Mouse (Mus musculus): ENCODE data around the gene Tmem8.
"Not testable (repeated sequence)": the region's sequence is repeated elsewhere in the genome, so short reads cannot be mapped to it uniquely, and the experiment has no call there.

Tmem8 gene

DNA sequence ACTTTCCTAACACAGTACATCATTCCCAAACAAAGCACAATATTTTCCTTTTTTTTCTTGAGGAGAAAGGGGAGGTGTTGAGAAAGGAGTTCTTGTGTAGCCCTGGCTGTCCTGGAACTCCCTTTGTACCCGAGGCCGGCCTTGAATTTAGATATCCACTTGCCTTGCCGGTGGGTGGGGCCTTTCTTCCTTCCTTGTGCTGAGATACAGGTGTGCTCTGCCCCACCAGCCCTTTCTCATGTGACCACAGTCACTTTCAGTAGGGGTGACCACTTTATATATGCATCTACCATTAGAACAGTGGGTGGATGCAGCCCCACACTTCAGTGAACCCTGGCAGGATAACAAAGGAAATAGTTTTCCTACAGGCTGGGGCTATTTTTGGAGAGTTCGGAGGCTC is 1.4 kb upstream of the Tmem8 start:
- no peak for DNase-seq (ENCODE audit: low read depth)

DNA sequence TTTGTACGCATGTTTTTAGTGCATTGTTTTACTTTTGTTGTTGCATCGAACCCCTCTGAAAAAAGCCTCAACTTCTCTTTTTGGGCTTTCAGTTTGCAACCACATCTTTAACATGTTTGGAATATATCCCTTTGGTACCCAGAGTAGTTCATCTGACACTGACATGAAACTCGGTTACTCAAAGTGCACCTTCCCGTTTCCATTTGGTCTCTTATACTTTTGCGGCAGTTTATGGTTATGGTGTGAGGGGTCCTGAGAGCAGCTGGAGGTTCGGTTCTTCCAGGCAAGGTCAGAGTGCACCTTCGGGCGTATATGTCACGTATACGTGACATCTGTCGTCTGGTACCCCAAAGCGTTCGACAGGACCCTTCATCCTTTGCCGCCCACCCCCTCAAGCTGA is 348 bp upstream of the Tmem8 start:
- no peak for DNase-seq (ENCODE audit: low read depth)

DNA sequence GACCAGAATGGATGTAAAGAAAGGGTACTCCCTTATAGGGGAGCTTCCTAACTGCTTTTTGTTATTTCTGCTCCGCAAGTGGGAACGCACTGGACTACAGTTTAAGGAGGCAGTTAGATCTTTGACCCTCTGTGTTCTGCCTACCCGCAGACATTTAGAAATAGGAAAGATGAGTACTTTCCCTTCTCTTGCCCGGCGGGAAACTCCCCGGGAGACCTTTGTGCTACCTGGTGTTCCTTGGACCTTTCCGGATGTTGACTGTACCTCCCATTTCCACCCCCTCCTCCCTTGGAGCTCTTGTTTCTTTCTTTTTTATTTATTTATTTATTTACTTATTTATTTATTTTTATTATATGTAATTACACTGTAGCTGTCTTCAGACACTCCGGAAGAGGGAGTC is 962 bp downstream of the Tmem8 start:
- DNase-seq (ENCODE audit: low read depth) = no peak

DNA sequence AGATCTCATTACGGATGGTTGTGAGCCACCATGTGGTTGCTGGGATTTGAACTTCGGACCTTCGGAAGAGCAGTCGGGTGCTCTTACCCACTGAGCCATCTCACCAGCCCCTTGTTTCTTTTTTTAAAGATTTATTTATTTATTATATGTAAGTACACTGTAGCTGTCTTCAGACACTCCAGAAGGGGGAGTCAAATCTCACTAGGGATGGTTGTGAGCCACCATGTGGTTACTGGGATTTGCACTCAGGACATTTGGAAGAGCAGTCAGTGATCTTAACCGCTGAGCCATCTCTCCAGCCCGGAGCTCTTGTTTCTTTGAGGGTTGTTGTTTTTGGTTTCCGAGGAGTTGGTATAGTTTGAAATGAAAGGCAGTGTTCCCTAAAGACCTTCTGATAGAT is 1.4 kb downstream of the Tmem8 start:
- not testable (repeated sequence) for DNase-seq (ENCODE audit: low read depth)

DNA sequence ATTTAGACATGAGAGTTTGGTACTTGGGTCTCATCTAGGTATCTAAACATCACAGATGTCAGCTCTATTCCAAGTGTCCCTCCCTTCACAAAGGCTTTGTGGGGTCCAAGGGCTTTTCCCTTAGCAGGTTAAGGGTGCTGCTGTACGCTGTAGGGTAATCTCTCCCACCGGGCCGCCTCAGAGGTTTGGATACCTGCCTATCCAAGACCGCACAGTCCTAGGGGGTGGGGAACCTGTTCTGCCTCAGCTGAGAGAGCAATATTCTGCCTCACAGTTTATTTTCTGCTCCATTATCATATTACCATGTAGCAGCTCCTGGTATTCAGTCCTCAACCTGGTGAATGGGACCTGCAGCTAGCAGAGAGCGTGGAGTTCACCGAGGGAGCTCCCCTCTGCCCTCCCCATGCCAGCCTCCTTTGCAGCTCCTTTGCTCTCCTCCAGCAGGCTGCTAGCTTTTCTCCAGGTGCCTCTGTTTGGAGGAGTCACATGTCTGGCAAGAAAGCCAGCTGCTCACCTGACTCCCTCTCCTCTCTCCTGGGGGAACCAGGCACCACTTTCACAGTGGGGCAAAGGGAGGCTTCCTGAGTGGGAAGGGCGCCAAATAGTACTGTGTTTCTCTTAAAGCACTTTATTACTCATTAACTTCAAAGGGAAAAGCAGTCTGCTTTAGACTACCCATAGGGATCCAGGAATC is 2.3 kb downstream of the Tmem8 start:
- no peak for DNase-seq (ENCODE audit: low read depth)

DNA sequence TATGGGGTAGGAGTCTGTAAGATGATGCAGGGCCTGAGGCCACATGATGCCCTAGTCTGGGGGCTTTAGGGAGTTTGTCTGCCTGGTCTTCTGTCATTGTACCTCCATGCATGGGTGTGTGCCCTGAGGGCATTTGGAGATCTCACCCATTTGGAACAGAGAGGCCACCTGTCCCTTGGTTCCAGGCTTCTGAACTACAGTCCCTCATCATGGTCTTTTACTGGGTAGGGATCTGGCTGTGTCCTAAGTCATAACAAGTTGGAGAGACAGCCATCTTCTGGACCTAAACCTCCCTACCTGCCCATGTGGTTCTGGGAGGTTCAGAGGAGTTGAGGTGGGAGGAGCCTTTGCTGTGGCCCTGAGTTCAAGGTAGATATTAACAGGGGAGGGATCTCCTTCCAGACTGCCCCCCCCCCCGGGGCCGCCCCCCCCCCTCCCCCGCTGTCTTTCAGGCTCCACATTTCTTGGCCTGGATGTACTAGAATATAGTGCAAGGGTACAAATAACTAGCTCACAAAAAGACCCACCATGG is 2.9 kb downstream of the Tmem8 start:
- no peak for DNase-seq (ENCODE audit: low read depth)

DNA sequence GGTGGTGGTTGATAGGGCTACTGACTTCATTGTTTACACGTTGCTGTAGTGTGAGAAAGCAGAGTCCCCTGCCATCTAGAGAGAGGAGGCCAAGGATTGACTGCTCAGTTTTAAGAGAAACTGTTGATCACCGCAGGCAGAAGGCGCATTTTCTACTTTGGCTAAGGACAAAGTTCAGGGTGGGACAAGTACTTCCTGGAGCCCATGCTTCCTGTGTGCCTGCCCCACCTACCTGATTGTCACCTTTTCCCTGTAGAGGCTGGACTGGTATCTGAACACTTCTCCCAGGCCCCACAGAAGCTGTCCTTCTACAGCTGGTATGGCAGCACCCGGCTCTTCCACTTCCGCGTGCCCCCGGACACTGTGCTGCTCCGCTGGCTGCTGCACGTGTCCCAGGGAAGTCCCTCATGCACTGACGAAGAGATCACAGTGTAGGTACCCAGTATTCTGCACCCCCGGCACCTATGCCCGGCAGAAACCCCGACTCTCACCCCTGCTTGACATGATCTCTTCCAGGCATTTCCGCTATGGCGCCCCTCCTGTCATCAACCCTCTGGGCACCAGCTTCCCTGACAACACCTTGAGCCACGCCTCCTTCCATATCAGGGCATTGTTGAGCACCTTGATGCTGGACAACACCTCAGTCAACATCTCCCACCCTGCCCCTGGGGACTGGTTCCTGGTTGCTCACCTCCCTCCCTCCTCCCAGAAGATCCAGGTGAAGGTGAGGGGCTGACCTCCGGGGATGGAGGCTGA is 3.6 kb downstream of the Tmem8 start:
- no peak for DNase-seq (ENCODE audit: low read depth)

DNA sequence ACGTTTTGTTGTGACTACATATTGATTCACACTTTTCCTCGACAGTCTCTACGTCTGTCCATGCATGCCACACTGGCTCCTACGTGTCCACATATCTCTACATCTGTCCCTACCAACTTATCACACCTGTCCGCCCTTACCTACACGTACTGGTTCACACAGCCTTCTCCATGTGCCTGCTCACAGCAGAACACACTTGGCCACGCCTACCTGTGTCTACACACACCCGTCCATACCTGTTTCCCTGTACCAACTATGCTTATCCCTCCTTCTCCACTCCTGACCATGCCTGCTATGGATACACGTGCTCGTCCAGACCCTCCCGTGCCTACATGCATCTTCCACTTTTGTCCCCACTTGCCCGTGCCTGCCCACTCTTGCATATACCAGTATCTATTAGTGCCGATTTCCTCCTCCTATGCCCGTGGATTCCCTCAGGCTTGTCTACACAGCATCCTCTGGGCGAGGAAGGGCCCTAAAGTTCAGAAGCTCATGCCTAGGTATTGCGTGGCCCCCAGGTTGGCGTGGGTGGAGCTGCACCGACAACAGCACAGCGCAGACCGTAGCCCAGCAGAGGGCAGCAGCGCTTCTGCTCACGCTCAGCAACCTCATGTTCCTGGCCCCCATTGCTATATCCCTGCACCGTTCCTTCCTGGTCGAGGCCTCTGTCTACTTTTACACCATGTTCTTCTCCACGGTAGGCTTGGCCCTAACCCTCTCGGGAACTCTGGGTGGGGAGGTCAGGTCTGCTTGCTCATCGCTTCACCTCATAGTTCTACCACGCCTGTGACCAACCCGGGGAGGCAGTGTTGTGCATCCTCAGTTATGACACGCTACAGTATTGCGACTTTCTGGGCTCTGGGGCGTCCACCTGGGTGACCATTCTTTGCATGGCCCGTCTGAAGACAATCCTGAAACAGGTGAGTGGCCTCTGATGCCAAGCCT is 6.9 kb downstream of the Tmem8 start:
- peak; percentile 61 for DNase-seq (ENCODE audit: low read depth)

DNA sequence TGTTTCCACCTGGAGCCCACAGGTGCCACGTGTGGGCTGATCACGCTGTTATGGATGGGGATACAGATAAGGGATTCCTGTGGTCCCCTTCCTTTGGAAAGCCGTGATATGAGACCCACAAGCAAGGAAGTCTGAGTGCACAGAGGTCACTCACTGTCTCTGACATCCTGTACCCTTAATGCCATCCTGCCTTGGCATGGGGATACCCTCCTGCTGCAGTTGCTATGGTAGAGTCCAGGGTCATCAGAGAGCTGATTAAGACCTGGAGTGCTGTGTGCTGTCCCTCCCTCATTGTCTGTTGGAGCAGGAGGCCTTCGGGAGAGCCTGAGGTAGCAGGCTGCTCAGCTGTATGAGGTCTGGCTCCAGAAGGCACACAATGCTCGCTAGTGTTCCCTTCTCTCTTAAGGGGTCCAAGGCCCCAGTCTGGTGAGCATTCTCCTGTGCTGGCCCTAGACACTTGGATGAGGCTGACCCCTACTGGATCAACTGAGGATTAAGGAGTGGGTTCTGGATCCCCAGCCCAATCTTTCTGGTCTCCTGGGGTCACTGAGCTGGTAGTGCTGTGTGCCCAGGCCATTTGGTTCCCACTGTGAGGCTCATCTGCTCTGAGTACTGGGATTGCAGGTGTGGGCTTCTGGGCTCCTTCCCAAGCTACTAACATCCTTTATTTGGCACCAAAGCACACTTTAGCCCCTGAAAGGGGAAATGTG is 9.5 kb downstream of the Tmem8 start:
- no peak for DNase-seq (ENCODE audit: low read depth)

DNA sequence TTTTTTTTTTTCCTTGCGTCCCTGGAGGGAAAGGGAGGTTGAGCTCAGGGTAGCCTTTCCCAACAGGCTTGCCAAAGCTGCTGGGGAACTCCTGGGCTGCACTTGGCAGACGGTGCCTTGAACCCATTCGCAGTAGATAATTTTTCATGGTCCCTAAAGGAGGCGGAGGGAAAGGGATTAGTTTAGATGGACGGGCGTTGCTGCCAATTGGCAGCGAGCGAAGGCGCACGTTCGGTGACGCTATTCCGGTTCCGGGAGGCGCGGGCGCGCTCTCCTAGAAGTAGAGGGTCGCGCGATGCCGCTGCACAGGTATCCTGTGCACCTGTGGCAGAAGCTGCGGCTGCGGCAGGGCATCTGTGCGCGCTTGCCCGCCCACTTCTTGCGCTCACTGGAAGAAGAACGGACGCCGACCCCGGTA is 10.2 kb downstream of the Tmem8 start, which contains the start of gene Mrpl28:
Gene Mrpl28 (plus strand): TSS at position 234 of the 418 bp plus-strand sequence.
- DNase-seq (ENCODE audit: low read depth) = peak; percentile 94

DNA sequence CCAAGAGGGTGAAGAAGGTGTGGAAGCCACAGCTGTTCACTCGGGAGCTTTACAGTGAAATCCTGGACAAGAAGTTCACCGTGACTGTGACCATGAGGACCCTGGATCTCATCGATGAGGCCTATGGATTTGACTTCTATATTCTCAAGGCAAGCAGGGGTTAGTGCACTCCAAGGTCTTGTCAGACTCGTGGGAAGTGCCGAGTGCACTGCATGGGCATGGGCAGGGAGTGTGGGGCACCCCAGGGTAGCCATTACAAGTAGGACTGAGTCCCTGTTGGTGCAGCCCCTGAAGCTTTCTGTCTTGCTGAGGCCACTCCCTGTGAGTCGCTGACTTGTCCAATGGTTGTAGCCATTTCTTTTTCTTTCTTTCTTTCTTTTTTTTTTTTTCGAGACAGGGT is 11.5 kb downstream of the Tmem8 start:
- no peak for DNase-seq (ENCODE audit: low read depth)

DNA sequence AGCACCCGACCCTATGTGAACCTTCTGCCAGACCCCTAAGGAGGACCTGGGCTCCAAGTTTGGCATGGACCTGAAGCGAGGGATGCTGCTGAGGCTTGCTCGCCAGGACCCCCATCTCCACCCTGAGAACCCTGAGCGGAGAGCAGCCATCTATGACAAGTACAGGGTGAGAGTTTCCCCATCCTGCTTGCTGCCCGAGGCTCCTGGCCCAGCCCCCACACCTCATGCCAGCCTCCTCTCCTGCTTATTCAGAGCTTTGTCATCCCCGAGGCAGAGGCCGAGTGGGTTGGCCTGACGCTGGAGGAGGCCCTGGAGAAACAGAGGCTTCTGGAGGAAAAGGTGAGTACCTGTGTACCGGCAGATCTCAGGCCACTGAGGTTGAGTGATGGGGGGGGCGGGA is 12.1 kb downstream of the Tmem8 start:
- DNase-seq (ENCODE audit: low read depth) = no peak

DNA sequence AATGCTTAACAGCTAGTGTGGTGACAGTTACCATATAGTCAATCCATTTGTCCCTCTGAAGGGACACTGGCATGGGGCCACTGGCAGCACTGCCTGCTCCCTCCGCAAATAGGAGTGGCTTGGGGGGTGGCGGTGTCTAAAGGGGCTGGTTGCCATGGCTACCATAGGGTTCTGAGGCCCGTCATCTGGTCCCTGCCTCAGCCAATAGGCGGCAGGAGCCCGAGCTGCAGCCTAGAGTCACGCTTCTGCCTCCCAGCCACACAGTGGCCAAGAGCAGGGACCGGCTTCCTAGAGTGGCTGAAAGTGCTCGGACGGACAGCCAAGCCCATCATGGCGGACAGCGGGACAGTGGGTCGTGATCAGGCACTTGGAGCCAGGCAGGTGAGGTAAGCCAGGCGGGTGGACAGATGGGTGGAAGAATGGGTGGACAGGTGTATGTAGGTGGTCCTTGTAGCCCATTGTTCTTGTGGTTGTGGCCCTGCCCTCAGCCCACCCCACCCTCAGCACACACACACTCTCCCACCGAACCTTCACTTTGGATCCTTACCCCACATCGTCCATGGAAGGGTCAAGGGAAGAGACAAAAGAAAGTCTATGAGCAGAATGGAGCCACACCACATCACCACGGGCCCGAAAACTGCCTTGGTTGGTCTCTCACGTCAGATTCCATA is 18.1 kb downstream of the Tmem8 start:
- DNase-seq (ENCODE audit: low read depth) = no peak

DNA sequence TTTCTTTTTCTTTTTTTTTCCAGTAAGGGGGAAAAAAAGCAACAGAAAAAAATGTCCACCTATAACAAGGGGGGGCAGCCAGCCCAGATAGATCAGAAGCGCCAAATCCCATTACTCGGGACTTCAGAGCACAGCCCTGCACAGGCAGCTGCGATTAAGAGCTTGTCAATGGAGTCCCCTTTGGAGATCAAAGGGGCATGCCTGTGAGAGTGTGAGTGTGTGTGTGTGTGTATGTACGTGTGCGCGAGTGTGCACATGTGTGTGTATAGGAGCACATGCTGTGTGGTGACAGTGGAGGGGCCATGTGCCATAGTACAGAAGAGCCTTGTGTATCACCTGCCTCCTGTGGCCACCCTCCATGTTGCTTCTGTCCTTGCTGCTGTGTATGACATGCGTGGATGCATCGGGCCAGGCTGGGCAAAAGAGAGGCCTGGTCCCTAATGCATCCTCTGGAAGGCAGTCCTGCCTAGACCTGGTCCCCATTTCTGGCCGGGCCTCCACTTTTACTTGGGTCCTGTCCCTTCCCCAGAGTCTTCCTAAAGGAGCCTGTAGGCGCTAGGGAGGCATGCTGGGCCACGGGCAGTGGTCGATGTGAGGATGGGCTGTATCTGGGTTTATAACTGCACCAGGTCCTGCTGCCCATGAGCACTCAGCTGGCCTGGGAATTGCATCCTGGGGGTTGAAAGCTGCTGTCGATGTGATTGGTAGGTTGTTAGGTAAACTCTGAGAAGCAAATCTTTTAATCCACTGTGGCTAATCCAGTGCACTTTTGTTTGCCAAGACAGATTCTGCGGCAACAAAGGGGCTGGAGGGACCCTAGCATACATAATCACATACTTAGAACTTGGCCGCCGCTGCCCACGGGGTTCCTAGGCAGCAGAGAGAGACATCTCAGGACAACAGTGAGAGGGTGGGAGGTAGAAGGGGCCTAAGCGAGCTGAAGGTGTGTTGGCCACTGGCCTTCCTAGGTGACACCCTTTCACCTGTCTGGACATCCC is 19.1 kb downstream of the Tmem8 start:
- DNase-seq (ENCODE audit: low read depth) = no peak

DNA sequence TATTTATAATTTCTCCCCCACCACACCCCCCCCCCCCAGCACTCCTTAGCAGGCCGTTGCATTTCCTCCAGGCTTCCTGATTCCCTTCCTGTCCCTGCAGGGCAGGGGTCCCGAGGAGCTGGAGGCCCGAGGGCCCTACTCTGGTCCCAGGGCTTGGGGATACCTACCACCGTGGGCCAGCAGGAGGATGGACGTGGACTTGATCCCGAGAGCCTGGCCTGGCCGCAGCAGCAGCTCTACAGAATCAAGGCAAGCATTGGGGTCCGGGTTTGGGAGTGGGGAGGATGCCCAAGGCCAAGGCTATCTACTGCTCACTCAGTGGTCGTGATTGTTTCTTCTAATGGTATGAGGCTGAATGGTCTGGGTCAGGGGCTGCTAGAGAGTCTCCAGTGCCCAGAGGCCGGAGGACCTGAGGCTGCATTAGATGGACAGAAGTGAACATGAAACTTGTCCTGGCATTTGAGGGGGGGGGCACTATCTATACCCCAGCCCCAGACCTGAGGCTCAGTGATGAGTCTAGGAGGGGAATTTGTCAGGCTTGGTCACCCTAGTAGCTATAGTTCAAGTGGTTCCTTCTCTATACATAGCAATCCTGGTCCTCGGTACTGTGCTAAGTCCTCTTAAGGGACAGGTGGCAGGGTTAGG is 24.1 kb downstream of the Tmem8 start:
- no peak for DNase-seq (ENCODE audit: low read depth)

DNA sequence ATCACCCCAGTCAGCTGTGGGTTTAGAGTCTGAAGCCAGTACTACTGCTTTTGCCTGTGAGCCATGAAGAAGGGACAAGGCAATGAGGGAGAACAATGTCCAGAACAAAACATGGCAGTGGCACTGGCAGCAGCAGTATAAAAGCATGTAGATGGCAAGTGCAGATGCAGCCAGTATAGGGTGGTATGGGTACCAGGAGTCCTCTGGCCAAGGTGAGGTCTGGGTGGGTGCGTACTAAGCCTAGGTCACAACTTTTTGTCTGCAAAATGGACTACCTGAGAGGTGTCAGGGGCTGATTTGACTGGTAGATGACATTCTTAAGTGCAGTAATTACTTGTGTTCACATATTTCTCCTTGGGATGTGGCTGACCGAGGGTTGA is 24.6 kb downstream of the Tmem8 start:
- DNase-seq (ENCODE audit: low read depth) = no peak

DNA sequence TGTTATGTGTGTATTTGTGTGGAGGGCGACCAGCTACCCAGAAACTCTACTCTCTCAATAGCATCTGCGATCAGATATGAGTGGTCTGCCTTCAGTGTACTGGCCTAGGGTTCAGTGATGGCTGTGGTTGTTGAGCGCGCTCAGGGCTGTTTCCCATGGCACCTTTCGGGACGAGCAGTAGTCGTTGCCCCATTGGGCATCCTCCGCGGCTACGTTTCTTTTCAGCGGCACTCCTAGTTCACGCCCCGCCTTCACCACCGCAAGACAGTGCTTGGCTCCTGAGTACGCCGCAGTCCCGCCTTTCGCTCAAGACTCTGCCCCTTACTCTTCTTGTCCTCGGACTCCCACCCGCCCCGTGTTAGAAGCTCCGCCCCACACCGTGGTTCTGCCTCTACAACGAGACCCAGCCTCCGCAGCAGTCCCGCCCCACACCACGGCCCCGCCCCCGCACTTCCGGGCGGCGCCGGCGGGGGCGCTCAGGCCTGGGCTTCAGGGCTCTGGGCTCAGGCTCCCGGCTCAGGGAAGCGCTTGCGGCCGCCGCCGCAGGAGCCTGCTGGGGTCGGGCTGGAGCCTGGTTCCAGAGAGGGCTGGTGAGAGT is 25.2 kb downstream of the Tmem8 start, which contains the start of gene Axin1:
Gene Axin1 (plus strand): TSS at position 450 of the 598 bp plus-strand sequence.
- peak; percentile 96 for DNase-seq (ENCODE audit: low read depth)

DNA sequence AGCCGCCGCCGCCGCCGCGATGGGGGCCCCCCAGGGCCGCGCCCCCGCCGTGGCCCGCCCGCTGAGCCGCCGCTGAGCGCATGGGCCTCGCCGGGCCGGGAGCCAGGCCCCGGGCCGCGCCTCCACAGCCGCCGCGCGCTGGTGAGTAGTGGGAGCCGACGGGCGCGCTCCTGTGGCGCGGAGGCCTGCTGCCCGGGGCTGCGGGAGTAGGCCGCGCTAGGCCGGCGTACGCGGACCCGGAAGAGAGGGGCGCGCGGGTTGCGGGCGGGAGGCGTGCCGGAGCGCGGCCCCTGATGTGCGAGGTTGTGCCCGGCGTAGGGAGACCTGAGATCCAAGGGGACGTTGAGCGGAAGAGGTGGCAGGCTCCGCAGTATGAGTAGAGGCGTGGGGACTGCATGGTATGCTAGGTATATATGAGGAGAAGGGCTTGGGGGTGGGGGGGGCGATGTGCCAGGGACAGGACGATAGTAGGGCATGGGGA is 25.8 kb downstream of the Tmem8 start:
- DNase-seq (ENCODE audit: low read depth) = no peak

DNA sequence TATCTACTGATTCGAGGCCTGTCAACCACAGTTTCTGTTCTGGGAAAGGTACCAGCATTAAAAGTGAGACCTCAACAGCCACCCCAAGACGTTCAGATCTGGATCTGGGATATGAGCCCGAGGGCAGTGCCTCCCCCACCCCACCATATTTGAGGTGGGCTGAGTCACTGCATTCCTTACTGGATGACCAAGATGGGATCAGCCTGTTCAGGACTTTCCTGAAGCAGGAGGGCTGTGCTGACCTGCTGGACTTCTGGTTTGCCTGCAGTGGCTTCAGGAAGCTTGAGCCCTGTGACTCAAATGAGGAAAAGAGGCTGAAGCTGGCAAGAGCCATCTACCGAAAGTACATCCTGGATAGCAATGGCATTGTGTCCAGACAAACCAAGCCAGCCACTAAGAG is 29.7 kb downstream of the Tmem8 start:
- DNase-seq (ENCODE audit: low read depth) = no peak

All from c-Kit-positive CD71-negative TER-119-negative erythroid progenitor cells, embryonic 14.5 days (primary cell).